Mouse (Mus musculus) left cerebral cortex, postnatal 4 days (tissue): Measurements from ENCODE around the gene Nrp2. TPM values are rescaled to one million over a fixed set of nuclear protein-coding genes. Genes with fewer than 3 reads are reported as not detected.

ENCODE experiments used
- DNase-seq: peaks from one replicate; pipeline ENCODE4 v3.0.0-alpha.2; 2022
- intact Hi-C: fragments of 180-260 bp; cut with DNase I; formaldehyde crosslinking; loops from one replicate; pipeline ENCODE4 v1.15.1; 2025
- total RNA-seq, 2 experiments: library from RNA; stranded (reverse); gene quantifications; 2 replicates each; pipeline ENCODE4 v1.2.3; 2021

Nrp2 gene
- total RNA-seq, 2 experiments from 2014 or later, result 49.9 to 86.2 TPM

- intact Hi-C loops, result no loop called here
- DNase-seq, result no peak
Observed at GRCm38 (mm10) chr1:62747421-62748111, 44.5 kb downstream of the Nrp2 start.

DNA sequence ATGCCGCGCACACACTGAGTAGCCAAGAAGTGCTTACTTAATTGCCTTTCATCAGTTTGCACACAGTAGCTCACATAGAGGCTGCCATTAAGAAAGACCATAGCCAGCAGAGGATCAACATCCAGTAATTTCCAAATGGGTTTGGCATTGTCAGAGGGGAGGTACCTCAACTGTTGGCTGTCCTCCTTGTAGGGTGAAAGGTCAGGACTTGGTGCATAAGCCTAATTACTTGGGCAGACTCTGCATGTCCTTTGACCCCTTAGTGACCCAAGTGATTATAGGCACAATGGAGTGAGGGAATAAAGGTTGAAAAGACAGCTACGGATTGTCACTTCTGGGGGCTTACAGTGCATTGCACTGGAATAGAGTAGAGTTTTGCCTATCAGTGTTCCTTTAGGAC, 45.3 kb downstream of the Nrp2 start:
- DNase-seq, result no peak
- intact Hi-C loops, result no loop called here

GRCm38 (mm10) chr1:62749716-62750115, 46.6 kb downstream of the Nrp2 start:
- DNase-seq, result no peak
- intact Hi-C loops, result no loop called here

GRCm38 (mm10) chr1:62750408-62751008, 47.4 kb downstream of the Nrp2 start:
- no peak for DNase-seq
- intact Hi-C loops, result no loop called here

GRCm38 (mm10) chr1:62751011-62752006, 48.2 kb downstream of the Nrp2 start:
- intact Hi-C loops, result no loop called here
- DNase-seq, result peak; percentile 73

GRCm38 (mm10) chr1:62752055-62752454, 49.0 kb downstream of the Nrp2 start:
- no peak for DNase-seq
- intact Hi-C loops, result no loop called here

DNA sequence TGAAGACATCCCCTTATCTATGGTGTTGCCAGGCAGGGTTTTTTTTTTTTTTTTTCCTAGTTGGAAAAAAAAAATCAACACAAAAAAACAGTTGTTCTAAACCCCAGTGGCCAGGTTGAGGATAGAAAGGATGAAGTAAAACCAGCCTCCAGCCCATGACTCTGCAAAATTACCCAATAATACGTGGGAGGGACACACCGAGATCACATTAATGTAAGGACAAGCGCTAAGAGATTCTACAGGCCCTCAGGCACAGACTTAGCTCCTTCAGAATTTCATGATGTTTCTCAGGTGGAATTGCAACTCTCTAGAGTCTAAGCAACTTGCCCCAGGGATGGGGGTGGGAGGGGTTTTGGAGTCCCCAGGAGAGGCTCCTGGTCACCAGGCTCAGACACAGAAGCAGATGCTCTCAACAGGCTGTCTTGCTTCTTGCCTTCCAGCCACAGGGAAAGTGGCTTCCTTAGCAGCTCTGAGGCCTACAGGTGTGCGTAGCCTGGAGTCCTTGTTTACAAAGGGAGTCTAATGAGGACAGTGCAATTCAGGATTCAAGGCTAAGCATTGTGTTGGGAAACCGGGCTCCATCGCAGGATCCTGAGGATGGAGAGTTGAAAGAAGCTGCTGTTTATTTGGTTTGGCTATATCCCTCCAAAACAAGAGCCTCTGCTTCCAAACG, 49.7 kb downstream of the Nrp2 start:
- intact Hi-C loops, result no loop called here
- DNase-seq, result no peak

GRCm38 (mm10) chr1:62754066-62754835, 51.2 kb downstream of the Nrp2 start:
- intact Hi-C loops, result no loop called here
- DNase-seq, result no peak

DNA sequence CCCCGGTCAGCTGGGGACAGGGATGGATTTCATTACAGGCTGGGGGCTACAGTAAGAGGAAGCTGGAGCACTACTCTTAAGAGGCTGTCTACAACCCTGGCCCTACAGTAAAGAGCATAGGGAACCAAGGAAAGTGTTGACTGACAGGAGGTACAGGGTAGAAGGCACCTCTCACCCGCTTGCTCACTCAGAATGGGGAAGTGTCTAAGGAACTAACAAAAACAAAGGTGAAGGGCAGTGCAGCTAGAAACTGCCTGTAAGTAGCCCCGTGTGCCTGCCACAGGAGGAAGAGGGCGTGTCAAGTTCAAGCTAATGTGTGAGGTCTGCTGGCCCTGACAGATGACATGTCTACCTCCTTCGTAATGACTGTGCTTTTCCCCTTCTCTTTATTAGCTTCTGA, 57.0 kb downstream of the Nrp2 start:
- intact Hi-C loops, result no loop called here
- no peak for DNase-seq

DNA sequence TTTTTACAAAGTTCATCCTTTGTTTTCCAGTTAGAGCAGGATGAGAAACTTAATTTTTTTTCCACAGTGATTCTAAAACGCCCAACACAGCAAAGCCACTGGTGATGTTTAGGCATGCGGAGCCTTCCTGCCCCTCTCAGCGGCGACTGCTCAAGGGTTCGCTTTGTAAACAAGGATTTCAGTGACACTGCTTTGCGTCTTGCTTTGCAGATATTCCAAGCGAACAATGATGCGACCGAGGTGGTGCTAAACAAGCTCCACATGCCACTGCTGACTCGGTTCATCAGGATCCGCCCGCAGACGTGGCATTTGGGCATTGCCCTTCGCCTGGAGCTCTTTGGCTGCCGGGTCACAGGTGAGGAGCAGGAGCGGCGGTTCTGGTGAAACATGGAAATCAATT, 57.5 kb downstream of the Nrp2 start:
- intact Hi-C loops, result no loop called here
- DNase-seq, result no peak

DNA sequence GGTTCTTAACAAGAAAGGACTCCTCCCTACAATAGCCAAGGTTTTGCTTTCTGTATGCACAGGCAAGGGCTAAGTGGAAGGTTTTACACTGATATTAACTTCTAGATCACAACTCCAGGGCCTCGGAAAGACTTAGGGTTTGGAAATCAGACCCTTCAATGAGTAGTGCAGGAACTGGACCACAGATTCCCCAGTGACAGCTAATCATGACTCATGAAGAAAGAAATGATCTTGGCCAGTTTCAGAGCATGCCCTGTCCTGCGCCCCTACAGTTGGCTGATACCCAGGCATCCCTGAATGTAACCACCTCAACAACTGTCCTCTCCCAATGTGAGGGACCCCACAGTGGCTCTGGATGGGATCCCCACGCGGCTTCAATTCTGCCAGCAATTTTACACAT, 60.7 kb downstream of the Nrp2 start:
- DNase-seq, result no peak
- intact Hi-C loops, result no loop called here

DNA sequence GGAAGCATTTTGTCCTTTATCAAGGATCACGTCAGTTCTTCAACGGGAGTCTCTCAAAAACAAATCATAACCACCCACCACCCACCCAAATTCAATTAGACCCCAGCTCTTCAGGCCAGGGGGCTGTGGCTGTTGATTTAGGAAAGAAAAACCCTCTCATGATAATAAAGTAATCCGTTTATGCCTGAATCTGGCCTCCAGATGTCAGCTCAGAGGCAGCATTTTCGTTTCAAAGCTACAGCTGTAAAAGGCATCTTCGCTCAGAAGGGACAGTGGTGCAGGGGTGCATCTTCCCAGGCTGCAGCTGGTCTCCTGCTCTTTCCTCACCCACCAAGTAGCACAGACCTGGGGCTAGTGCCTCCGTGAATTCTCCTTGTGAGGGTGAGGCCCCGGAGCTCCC, 62.1 kb downstream of the Nrp2 start:
- no peak for DNase-seq
- intact Hi-C loops, result no loop called here

GRCm38 (mm10) chr1:62766766-62767165, 63.7 kb downstream of the Nrp2 start:
- intact Hi-C loops, result no loop called here
- no peak for DNase-seq

DNA sequence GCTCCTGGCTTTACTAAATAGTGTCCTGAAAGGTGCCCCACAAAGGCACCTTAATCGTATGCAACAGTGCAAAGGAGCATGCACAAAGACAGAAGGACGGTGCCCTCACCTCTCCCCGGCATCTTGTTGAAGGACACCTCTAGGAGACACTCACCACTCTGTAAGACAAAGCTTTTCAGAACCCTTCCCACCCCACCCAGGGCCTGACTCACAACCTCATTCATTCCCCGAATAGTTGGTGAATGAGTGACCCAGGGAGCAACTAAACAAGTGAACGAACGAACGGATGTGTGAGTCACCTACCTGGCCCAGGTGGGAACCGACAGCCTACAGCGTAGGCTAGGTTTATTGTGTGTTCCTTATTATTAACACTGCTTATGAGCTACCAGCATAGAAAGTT, 64.5 kb downstream of the Nrp2 start:
- intact Hi-C loops, result no loop called here

DNA sequence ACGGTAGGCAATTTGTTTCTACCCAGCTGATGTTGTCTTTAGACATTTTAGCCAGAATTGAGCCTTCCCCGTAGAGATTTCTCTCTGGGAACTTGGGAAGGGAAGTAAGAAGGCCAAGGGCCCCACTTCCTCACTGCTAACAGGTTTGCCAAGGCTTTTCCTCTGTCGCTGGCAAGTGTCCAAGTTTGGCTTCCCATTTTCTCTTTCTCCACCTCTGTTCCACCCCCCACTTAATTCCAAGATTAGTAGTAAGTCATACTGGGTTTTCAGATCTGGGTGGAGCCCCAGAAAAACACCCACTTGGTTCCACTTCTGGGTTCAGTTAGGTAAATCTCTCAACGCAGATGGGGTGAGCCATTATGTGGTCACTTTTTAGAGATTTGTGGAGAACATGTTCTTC, 67.5 kb downstream of the Nrp2 start:
- intact Hi-C loops, result no loop called here
- no peak for DNase-seq

More for the DNA sequence above, 64.5 kb downstream of the Nrp2 start:
- no peak for DNase-seq

GRCm38 (mm10) chr1:62772391-62772790, 69.3 kb downstream of the Nrp2 start:
- intact Hi-C loops, result no loop called here
- DNase-seq, result no peak

- no peak for DNase-seq
- intact Hi-C loops, result no loop called here
Observed at GRCm38 (mm10) chr1:62773105-62773920, 70.2 kb downstream of the Nrp2 start.

- no peak for DNase-seq
- intact Hi-C loops, result no loop called here
Observed at GRCm38 (mm10) chr1:62773921-62774191, 70.8 kb downstream of the Nrp2 start.
